Mouse (Mus musculus) megakaryocyte, adult 5-6 weeks (primary cell): ENCODE measurements around the gene Jmjd1c. TPM values are rescaled to one million over a fixed set of nuclear protein-coding genes. Genes with fewer than 3 reads are reported as not detected.

Source experiments
- ATAC-seq: 2 replicates; pipeline ENCODE4 v1.8.0; 2016; ENCODE audit warnings: mild to moderate bottlenecking, inconsistent platforms; ENCODE audit not compliant: poor library complexity, severe bottlenecking
- total RNA-seq, 2 experiments: library from RNA; stranded (forward) in 1 of 2; stranded (reverse) in 1 of 2; fragments of 153-499, 151-499 nt in 1 of 2; fragments of 221-1000, 200-1000 nt in 1 of 2; gene quantifications; 2 replicates each; pipeline versions ENCODE4 v1.2.3 to v1.2.4; 2015 to 2017

Gene Jmjd1c
- total RNA-seq, 2 experiments from 2014 or later: 69.0 to 96.7 TPM

GRCm38 (mm10) chr10:67291087-67291486, 195.2 kb downstream of the Jmjd1c start:
- ATAC-seq: peak; percentile 80

DNA sequence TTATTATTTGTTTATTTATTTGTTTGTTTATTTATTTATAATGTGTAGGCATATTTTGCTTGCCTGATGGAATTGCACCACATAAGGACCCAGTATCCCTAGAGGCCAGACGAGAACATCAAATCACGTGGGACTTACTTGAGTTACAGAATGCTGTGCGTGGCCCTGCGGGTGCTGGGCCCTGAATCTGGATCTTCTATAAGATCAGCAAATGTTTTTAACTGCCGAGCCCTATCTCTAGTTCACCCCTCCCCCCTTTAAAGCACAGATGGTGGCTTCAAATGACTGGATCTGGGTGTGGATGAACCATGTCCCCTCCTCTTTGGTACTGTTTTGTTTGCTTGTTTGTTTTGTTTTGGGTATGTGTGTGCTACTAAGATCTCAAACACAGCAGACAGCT, 199.4 kb downstream of the Jmjd1c start:
- ATAC-seq: no peak

DNA sequence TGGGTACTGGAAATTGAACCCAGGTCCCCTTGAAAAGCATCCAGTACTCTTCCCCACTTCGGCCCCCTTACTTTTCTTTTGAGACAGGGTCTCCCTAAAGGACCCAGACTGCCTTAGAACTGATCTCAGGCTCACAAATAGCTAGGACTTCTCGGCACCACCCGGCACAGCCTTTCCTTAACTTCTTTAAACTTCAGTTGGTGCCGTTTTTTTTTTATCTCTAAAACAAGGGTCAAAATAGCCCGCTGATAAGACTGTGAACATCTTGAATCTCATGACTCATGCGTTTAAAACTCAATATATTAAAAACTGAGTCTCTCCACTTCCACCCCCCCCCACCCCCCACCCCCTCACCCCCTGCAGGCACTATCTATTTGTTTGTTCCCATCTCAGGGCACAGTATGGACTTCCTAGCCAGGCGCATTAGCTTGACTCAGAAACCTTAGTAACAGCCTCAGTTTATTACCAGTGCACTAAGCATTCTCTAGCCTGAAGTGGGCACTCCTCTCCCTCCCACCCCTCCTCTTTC, 200.1 kb downstream of the Jmjd1c start:
- ATAC-seq: no peak

DNA sequence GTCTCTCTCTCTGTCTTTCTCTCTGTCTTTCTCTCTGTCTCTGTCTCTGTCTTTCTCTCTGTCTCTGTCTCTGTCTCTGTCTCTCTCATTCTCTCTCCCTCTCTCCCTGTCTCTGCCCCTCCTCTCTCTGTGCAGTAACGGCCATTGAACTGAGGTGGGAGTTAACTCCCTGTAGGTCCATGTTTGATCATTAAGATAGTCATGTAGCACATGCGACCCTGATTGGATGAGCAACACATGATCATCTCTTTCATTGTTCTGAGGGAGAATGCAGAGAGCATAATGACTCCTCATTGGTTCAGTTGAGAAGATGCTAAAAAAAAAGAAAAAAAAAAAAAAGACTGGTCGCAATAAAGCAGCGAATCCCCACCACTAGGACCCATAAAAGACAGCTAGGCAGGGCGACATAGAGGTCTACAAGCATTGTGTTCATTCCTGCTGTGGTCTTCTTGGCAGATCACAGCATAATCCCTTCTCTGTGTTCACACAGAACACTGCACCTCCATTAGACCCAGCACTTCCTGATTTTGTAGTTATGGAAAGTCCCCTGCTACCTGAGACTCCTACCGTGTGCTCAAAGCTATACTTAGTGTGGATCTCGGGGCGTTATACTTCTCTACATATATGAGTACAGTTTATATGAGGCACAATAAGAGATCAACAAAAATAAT, 200.7 kb downstream of the Jmjd1c start:
- ATAC-seq: no peak; the same call in 1 of the 2 replicates

- ATAC-seq: no peak
Measured at GRCm38 (mm10) chr10:67297175-67297855, 201.4 kb downstream of the Jmjd1c start.

DNA sequence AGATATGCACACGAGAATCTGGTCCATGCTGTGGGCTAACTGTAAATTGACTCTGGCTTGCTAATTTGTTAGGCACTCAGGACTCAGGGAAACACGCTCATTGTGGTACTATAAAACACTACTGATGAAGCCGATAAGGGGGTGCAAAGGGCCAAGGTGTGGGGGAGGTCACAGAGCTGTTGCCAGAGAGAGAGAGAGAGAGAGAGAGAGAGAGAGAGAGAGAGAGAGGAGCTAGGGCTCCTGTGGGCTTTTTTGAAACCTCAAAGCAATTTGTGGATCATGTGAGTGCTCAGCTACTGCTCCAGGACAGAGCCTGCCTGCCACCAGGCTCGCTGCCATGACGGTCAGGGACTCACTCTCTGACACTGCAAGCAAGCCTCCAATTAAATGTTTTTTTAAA, 202.9 kb downstream of the Jmjd1c start:
- no peak for ATAC-seq

DNA sequence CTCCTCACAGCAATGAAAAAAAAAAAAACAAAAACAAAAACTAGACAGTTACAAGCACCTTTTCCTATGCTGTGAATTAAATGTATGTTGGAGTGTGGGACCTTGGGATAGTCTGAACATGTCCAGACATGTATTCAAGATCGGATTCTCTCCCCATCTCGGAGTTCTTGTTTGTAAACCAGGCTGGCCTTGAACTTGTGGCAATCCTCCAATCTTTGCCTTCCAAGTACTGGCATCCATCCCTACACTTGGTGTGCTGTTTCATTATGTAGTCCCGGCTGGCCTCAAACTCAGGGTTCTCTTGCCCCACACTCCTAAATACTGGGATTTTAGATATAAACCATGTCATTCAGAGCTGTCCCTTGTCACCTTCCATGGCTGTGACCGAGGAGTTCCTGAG, 203.4 kb downstream of the Jmjd1c start:
- no peak for ATAC-seq

GRCm38 (mm10) chr10:67301046-67301445, 205.1 kb downstream of the Jmjd1c start:
- no peak for ATAC-seq

GRCm38 (mm10) chr10:67302340-67302739, 206.4 kb downstream of the Jmjd1c start:
- ATAC-seq: peak; percentile 57

Other genes with a start within 250 kb of the Jmjd1c start
- gene Reep3, start 820 bp downstream of the Jmjd1c start, total RNA-seq (2015): 84.2 and 101 TPM in 2 replicates
- gene Reep3, start 820 bp downstream of the Jmjd1c start, total RNA-seq (2017): 46.7 and 59.2 TPM in 2 replicates
- gene Nrbf2, start 189.2 kb downstream of the Jmjd1c start, total RNA-seq (2015): 33.4 and 39.7 TPM in 2 replicates
- gene Nrbf2, start 189.2 kb downstream of the Jmjd1c start, total RNA-seq (2017): 20.7 and 24.6 TPM in 2 replicates